Mouse (Mus musculus) midbrain, embryonic 16.5 days (tissue): Measurements from ENCODE around the gene Tmem170. TPM values are rescaled to one million over a fixed set of nuclear protein-coding genes. Genes with fewer than 3 reads are reported as not detected.
A peak's percentile ranks its signal among the peaks of the same experiment; 100 is the strongest.

ENCODE experiments used
- ATAC-seq: fragments of 200-750 bp; cut with Nextera tagmentation; 2 replicates; pipeline ENCODE4 v1.8.0; 2017; ENCODE audit warnings: moderate TSS enrichment
- H3K27ac ChIP-seq: fragments of 300-500 bp; sonication (generic); 2 replicates; pipeline ENCODE4 v1.5.1; 2014; ENCODE audit warnings: mild to moderate bottlenecking, low read length, mixed read lengths
- H3K27me3 ChIP-seq: fragments of 300-500 bp; sonication (generic); 2 replicates; pipeline ENCODE4 v1.6.1; 2014; ENCODE audit warnings: low read depth, low read length, mixed read lengths; ENCODE audit not compliant: control insufficient read depth, insufficient read depth
- H3K36me3 ChIP-seq: fragments of 300-500 bp; sonication (generic); 2 replicates; pipeline ENCODE4 v1.6.1; 2014; ENCODE audit warnings: mild to moderate bottlenecking, low read length, moderate library complexity, mixed read lengths; ENCODE audit not compliant: control insufficient read depth, insufficient read depth
- H3K4me1 ChIP-seq: fragments of 300-500 bp; sonication (generic); 2 replicates; pipeline ENCODE4 v1.6.1; 2014; ENCODE audit warnings: mild to moderate bottlenecking, low read length, mixed read lengths; ENCODE audit not compliant: control insufficient read depth, insufficient read depth
- H3K4me2 ChIP-seq: fragments of 300-500 bp; sonication (generic); 2 replicates; pipeline ENCODE4 v1.6.1; 2014; ENCODE audit warnings: mild to moderate bottlenecking, low read length, mixed read lengths
- H3K4me3 ChIP-seq: fragments of 300-500 bp; sonication (generic); 2 replicates; pipeline ENCODE4 v1.5.1; 2014; ENCODE audit warnings: low read depth, mild to moderate bottlenecking, low read length, moderate library complexity, mixed read lengths
- H3K9ac ChIP-seq: fragments of 300-500 bp; sonication (generic); 2 replicates; pipeline ENCODE4 v1.6.1; 2014; ENCODE audit warnings: low read depth, low read length, mixed read lengths
- H3K9me3 ChIP-seq: fragments of 300-500 bp; sonication (generic); replicated peaks from 2 replicates; pipeline ENCODE4 v1.6.1; 2014; ENCODE audit warnings: mild to moderate bottlenecking, low read length, mixed read lengths; ENCODE audit not compliant: control insufficient read depth, poor library complexity, severe bottlenecking
- WGBS: fragments of 180-500 bp; shearing (Covaris S2); extraction: QIAGEN DNeasy Blood & Tissue Kit; methylation state at CpG from one replicate; pipeline ENCODE4 v1.1.7; 2014; 5-methylcytosine and 5-hydroxymethylcytosine counted together
- polyA plus RNA-seq: library from polyadenylated mRNA; unstranded; fragments of >200 nt; fragmentation: Nextera tagmentation; extraction: Ambion mirVana; gene quantifications from 2 replicates; pipeline ENCODE4 v1.2.1, GENCODE M21; 2015

Gene Tmem170
- 3.8 TPM in 2 replicates for polyA plus RNA-seq

DNA sequence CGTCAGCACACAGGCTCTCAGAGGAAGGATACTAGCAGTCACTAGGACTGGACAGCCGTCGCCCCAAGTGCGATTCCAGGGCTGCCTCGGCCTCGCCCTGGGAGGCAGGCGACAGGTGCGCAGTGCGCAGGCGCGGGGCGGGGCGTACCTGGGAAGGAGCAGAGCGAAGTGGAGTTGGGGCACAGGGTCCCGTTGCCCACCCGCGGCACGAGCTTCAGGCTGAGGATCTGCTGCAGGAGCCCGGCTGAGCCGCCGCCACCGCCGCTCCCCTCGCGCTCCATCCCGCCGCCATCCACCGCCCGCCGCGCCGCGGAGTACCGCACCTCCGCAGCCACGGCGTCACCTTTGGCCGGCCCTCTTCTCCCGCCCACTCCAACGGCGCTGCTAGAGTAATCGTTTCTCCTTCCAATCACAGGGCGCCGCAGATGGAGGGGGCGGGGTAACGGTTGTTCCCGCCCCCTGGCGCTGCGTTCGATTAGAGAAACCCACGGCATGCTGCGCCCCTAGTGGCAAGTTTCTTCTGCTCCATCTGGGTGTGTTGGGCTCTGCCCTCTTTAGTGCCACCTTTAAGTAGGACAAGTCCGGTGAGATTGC, at the start of gene Tmem170:
TSS of gene Tmem170 (minus strand) at position 396 of the 594 bp plus-strand sequence.
- peak within 1 kb of the TSS; percentile 77 for H3K9ac ChIP-seq
- H3K9me3 ChIP-seq = no peaks in the 10 kb centered on the region
- peaks cover 7% of the 10 kb centered on the region for H3K4me1 ChIP-seq
- H3K27me3 ChIP-seq = no peaks in the 10 kb centered on the region
- under 1% methylated on average over 49 of the region's 53 CpGs for WGBS
- peak within 1 kb of the TSS; percentile 85 for H3K4me2 ChIP-seq
- peak within 1 kb of the TSS; percentile 80 for H3K4me3 ChIP-seq
- peak within 1 kb of the TSS; percentile 84 for H3K27ac ChIP-seq
- ATAC-seq = peak; percentile 98
- no peaks in the 10 kb centered on the region for H3K36me3 ChIP-seq

- ATAC-seq = no peak
- H3K4me1 ChIP-seq = no peaks in the 10 kb centered on the region
- 86% methylated on average over 7 of the region's 7 CpGs for WGBS
Measured at GRCm38 (mm10) chr8:111924976-111925375, 48.4 kb upstream of the Tmem170 start.

DNA sequence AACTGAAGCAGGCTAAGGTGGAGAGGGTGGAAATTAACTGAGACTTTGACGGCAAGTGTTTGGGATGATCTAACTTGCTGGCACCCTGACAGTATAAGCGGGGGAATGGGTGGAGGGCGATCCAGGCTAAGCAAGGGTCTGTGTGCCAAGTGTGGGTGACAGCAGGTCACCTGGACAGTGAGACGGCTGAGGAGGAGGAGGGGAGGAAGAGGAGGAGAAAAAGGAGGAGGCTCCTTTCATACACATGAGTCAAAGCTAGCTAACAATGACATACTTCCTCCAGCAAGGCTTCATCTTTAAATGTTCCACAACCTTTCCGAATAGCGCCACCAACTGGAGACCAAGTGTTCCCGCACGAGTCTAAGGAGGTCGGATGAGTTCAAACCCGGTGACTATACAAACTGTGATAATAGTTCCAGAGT, 46.8 kb upstream of the Tmem170 start:
- H3K27ac ChIP-seq = no peak overlapping the region
- no peak overlapping the region for H3K4me3 ChIP-seq
- no peak overlapping the region for H3K9ac ChIP-seq
- WGBS = 34% methylated on average over 10 of the region's 10 CpGs
- no peaks in the 10 kb centered on the region for H3K9me3 ChIP-seq
- H3K36me3 ChIP-seq = peaks cover 4% of the 10 kb centered on the region; the same call in 1 of the 2 replicates
- no peak for ATAC-seq
- H3K4me2 ChIP-seq = no peak overlapping the region
- no peaks in the 10 kb centered on the region for H3K4me1 ChIP-seq
- no peaks in the 10 kb centered on the region for H3K27me3 ChIP-seq

More at GRCm38 (mm10) chr8:111924976-111925375, 48.4 kb upstream of the Tmem170 start:
- Histone ChIP-seq H3K4me2 (no peak overlapping the region), H3K9me3 (no peaks in the 10 kb centered on the region), H3K27me3 (no peaks in the 10 kb centered on the region), H3K36me3 (no peaks in the 10 kb centered on the region), H3K9ac (no peak overlapping the region), H3K27ac (no peak overlapping the region), H3K4me3 (no peak overlapping the region)

- WGBS = 93% methylated on average over 4 of the region's 4 CpGs
Measured at GRCm38 (mm10) chr8:111920971-111921370, 44.4 kb upstream of the Tmem170 start.

GRCm38 (mm10) chr8:111919663-111920062, 43.1 kb upstream of the Tmem170 start:
- no peak overlapping the region for H3K27ac ChIP-seq
- H3K4me1 ChIP-seq = no peaks in the 10 kb centered on the region
- no peaks in the 10 kb centered on the region for H3K9me3 ChIP-seq
- no peak for ATAC-seq
- no peak overlapping the region for H3K9ac ChIP-seq
- H3K36me3 ChIP-seq = peaks cover 7% of the 10 kb centered on the region
- no peak overlapping the region for H3K4me2 ChIP-seq
- WGBS = 90% methylated on average over 2 of the region's 2 CpGs
- no peak overlapping the region for H3K4me3 ChIP-seq
- no peaks in the 10 kb centered on the region for H3K27me3 ChIP-seq

More at GRCm38 (mm10) chr8:111920971-111921370, 44.4 kb upstream of the Tmem170 start:
- Histone ChIP-seq H3K4me3 (no peak overlapping the region), H3K4me2 (no peak overlapping the region), H3K27me3 (no peaks in the 10 kb centered on the region), H3K9ac (no peak overlapping the region), H3K36me3 (peaks cover 7% of the 10 kb centered on the region), H3K4me1 (no peaks in the 10 kb centered on the region), H3K27ac (no peak overlapping the region), H3K9me3 (no peaks in the 10 kb centered on the region)
- no peak for ATAC-seq

DNA sequence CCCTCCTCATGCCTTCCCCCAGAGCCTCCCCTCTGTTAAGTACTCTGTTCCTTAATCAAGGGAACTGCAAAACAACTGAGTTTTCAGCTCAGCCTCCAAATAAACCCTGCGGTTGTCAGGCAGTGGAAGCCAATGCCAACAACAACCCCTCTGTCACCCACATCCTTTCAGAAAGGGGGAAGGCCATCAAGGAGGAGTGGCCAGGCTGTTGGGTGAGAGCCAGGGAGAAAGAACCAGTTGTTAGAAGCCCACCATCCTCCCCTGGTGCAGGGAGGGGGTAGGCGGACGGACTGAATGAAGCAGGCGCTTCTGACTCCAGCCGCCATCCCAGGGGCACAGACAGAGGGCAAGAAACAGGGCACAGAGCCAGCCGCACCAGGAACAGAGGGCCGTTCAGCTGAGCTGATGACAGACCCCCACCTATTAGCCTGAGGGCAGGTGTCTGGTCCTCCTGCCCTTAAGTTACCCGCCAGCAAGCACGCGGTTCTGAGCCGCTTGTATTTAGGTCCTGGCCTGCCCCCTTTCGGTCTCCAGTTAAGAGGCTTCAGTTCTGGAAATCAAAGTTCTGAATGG, 36.4 kb upstream of the Tmem170 start:
- Histone ChIP-seq H3K4me2 (no peak overlapping the region; the same call in 1 of the 2 replicates), H3K9me3 (no peaks in the 10 kb centered on the region), H3K36me3 (peaks cover 3% of the 10 kb centered on the region; the same call in 1 of the 2 replicates), H3K4me3 (no peak overlapping the region), H3K4me1 (peaks cover 17% of the 10 kb centered on the region), H3K27me3 (no peaks in the 10 kb centered on the region), H3K27ac (peak overlapping the region; percentile 34; the same call in 1 of the 2 replicates), H3K9ac (no peak overlapping the region)
- peak; percentile 82 for ATAC-seq
- 30% methylated on average over 12 of the region's 12 CpGs for WGBS

DNA sequence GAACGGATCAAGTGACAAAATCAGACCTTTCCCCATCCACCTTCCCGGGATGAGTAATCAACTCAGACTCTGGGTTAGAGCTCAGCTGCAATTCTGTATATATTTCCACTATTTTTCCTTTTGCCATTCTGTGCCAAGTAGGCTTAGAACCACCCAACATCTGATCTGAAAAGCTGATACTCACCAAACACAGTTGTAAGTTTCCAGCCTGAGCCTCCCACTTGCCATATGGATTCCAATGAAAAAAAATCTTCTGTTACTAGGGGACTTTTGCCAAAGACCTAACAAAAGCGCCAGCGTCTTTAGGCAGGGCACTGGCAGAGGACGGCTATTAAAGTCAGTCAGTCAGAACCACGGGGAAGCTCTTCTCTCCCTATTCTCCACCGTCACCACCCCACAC, 35.0 kb upstream of the Tmem170 start:
- Histone ChIP-seq H3K36me3 (no peaks in the 10 kb centered on the region), H3K9ac (no peak overlapping the region), H3K27ac (no peak overlapping the region), H3K4me2 (no peak overlapping the region), H3K4me3 (no peak overlapping the region), H3K4me1 (peaks cover 17% of the 10 kb centered on the region), H3K9me3 (no peaks in the 10 kb centered on the region), H3K27me3 (no peaks in the 10 kb centered on the region)
- WGBS = 24% methylated on average over 7 of the region's 7 CpGs
- no peak for ATAC-seq

GRCm38 (mm10) chr8:111909621-111910450, 33.3 kb upstream of the Tmem170 start, which contains the start of gene Chst5:
TSS of gene Chst5 (minus strand) at chr8:111910447.
- Histone ChIP-seq H3K27me3 (no peaks in the 10 kb centered on the region), H3K4me2 (peak within 1 kb of the TSS; percentile 95), H3K9me3 (no peaks in the 10 kb centered on the region), H3K36me3 (no peaks in the 10 kb centered on the region), H3K27ac (peak within 1 kb of the TSS; percentile 17; the same call in 1 of the 2 replicates), H3K4me1 (peaks cover 17% of the 10 kb centered on the region), H3K4me3 (peak within 1 kb of the TSS; percentile 51), H3K9ac (peak within 1 kb of the TSS; percentile 77)
- WGBS = 4% methylated on average over 47 of the region's 47 CpGs
- ATAC-seq = peak; percentile 49
